Mouse (Mus musculus) embryonic facial prominence, embryonic 11.5 days (tissue): ENCODE data around the gene Dmbx1. TPM values are rescaled to one million over a fixed set of nuclear protein-coding genes. Genes with fewer than 3 reads are reported as not detected.

Source experiments
- ATAC-seq: fragments of 200-750 bp; cut with Nextera tagmentation; replicated peaks from 2 replicates; pipeline ENCODE4 v1.8.0; 2017; ENCODE audit warnings: low read depth; ENCODE audit not compliant: insufficient number of reproducible peaks, low FRiP score, low TSS enrichment
- DNase-seq: peaks from one replicate; pipeline ENCODE4 v3.0.0-alpha.2; 2015; ENCODE audit warnings: low spot score
- H3K27ac ChIP-seq: fragments of 300-500 bp; sonication (generic); replicated peaks from 2 replicates; pipeline ENCODE4 v1.5.1; 2014; ENCODE audit warnings: mild to moderate bottlenecking, low read depth, low read length, control low read depth
- H3K27me3 ChIP-seq: fragments of 300-500 bp; sonication (generic); 2 replicates; pipeline ENCODE4 v1.6.1; 2014; ENCODE audit warnings: mild to moderate bottlenecking, low read length, moderate library complexity, mixed read lengths; ENCODE audit not compliant: control insufficient read depth, insufficient read depth
- H3K36me3 ChIP-seq: fragments of 300-500 bp; sonication (generic); replicated peaks from 2 replicates; pipeline ENCODE4 v1.6.1; 2014; ENCODE audit warnings: low read depth, mild to moderate bottlenecking, low read length, moderate library complexity, mixed read lengths; ENCODE audit not compliant: control insufficient read depth, insufficient read depth
- H3K4me1 ChIP-seq: fragments of 300-500 bp; sonication (generic); 2 replicates; pipeline ENCODE4 v1.6.1; 2014; ENCODE audit warnings: low read length, mixed read lengths; ENCODE audit not compliant: control insufficient read depth, insufficient read depth
- H3K4me2 ChIP-seq: fragments of 300-500 bp; sonication (generic); 2 replicates; pipeline ENCODE4 v1.6.1; 2014; ENCODE audit warnings: low read depth, mild to moderate bottlenecking, control low read depth, low read length, moderate library complexity
- H3K4me3 ChIP-seq: fragments of 300-500 bp; sonication (generic); 2 replicates; pipeline ENCODE4 v1.5.1; 2014; ENCODE audit warnings: low read depth, low read length, control low read depth
- H3K9ac ChIP-seq: fragments of 300-500 bp; sonication (generic); replicated peaks from 2 replicates; pipeline ENCODE4 v1.6.1; 2014; ENCODE audit warnings: mild to moderate bottlenecking, control low read depth, low read length
- H3K9me3 ChIP-seq: fragments of 300-500 bp; sonication (generic); replicated peaks from 2 replicates; pipeline ENCODE4 v1.6.1; 2016; ENCODE audit warnings: mild to moderate bottlenecking, low read length, inconsistent platforms, mixed read lengths; ENCODE audit not compliant: control insufficient read depth
- WGBS: fragments of 180-500 bp; shearing (Covaris S2); extraction: QIAGEN DNeasy Blood & Tissue Kit; methylation state at CpG from one replicate; pipeline ENCODE4 v1.1.7; 2014; 5-methylcytosine and 5-hydroxymethylcytosine counted together
- polyA plus RNA-seq: library from polyadenylated mRNA; unstranded; fragments of >200 nt; fragmentation: Nextera tagmentation; extraction: Ambion mirVana; gene quantifications from 2 replicates; pipeline ENCODE4 v1.2.1, GENCODE M21; 2014

Gene Dmbx1
- polyA plus RNA-seq, 1 experiment from 2014 or later, result 1.4 TPM

DNA sequence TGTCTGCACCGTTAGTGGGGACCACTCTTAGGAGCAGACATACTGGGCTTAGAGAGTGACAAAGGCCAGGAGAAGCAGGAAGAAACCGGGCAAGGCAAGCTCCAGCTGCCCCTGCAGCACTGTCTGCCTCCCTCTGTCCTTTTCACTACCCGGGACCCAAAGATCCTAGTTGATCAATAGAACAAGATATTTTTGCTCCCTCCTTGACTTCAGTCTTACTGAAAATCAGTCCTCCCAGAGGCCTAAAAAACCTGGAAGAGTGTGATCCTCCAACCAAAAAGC, 15.7 kb upstream of the Dmbx1 start:
- DNase-seq (no peak), ATAC-seq (no peak)
- Histone ChIP-seq H3K4me3 (no peak overlapping the region), H3K36me3 (no peaks in the 10 kb centered on the region), H3K4me2 (no peak overlapping the region), H3K27me3 (peaks cover 58% of the 10 kb centered on the region), H3K4me1 (no peaks in the 10 kb centered on the region; the same call in 1 of the 2 replicates), H3K27ac (no peak overlapping the region), H3K9me3 (no peaks in the 10 kb centered on the region), H3K9ac (no peak overlapping the region)
- WGBS, result 7% methylated on average over 3 of the region's 3 CpGs

DNA sequence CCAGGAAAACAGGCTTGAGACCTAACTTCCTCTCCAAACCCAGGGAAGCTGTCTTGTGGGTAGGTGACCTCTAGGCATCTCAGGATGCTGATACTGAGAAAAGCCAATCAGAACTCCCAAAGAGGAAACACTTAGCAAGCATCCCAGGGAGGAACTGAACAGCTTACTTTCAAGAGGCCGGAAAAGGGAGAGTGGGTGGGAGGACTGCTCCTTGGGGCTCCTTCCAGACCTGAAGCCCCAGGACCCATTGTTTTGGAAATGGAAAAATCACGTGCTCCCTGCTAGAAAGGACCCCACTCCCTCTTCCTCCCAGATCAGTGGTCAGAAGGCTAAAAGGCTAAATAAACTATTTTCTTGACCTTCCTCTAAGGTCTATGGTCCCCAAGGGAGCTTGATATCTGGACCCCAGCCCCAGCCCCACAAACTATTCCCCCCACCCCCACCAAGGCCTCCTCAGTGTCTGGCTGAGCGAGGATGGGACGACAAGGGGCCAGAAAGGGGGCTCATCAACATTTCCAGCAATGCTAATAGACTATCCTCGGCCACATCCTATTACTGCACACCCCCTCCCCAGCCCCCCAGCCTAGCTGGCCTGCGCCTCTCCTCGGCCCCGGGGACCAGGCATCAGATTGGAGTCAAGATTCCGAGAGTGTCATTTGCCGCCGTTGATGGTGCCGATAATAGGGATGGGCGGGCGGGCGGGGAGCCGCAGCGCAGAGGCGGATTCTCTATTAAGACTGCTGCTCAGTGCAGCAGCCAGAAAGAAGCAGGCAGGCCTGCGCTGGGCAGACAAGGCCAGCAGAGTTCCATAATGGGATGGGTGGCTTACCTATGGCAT, 15.1 kb upstream of the Dmbx1 start:
- H3K9ac ChIP-seq, result no peak overlapping the region
- DNase-seq (no peak), ATAC-seq (no peak)
- no peaks in the 10 kb centered on the region for H3K36me3 ChIP-seq
- no peaks in the 10 kb centered on the region; the same call in 1 of the 2 replicates for H3K4me1 ChIP-seq
- H3K4me2 ChIP-seq, result peak overlapping the region; percentile 19; the same call in 1 of the 2 replicates
- H3K4me3 ChIP-seq, result no peak overlapping the region
- H3K27ac ChIP-seq, result no peak overlapping the region
- 3% methylated on average over 19 of the region's 19 CpGs for WGBS
- peaks cover 60% of the 10 kb centered on the region for H3K27me3 ChIP-seq
- no peaks in the 10 kb centered on the region for H3K9me3 ChIP-seq

- H3K4me3 ChIP-seq, result no peak overlapping the region
These were observed 13.8 kb upstream of the Dmbx1 start for GRCm38 (mm10) chr4:115953559-115953958.

GRCm38 (mm10) chr4:115952758-115953157, 13.0 kb upstream of the Dmbx1 start:
- Histone ChIP-seq H3K4me3 (no peak overlapping the region), H3K27ac (no peak overlapping the region), H3K9ac (no peak overlapping the region), H3K4me1 (no peaks in the 10 kb centered on the region; the same call in 1 of the 2 replicates), H3K4me2 (no peak overlapping the region), H3K27me3 (peaks cover 61% of the 10 kb centered on the region), H3K36me3 (no peaks in the 10 kb centered on the region), H3K9me3 (no peaks in the 10 kb centered on the region)
- DNase-seq (peak; percentile 78), ATAC-seq (no peak)
- 12% methylated on average over 6 of the region's 6 CpGs for WGBS

More at GRCm38 (mm10) chr4:115953559-115953958, 13.8 kb upstream of the Dmbx1 start:
- Histone ChIP-seq H3K36me3 (no peaks in the 10 kb centered on the region), H3K27ac (no peak overlapping the region), H3K4me1 (no peaks in the 10 kb centered on the region; the same call in 1 of the 2 replicates), H3K9me3 (no peaks in the 10 kb centered on the region), H3K27me3 (peaks cover 60% of the 10 kb centered on the region), H3K9ac (no peak overlapping the region), H3K4me2 (no peak overlapping the region)
- WGBS, result 20% methylated on average over 4 of the region's 5 CpGs
- DNase-seq (no peak), ATAC-seq (no peak)

- DNase-seq, result no peak
- no peak overlapping the region for H3K27ac ChIP-seq
- ATAC-seq, result peak; percentile 41; the same call in 1 of the 2 replicates
These were observed 4.1 kb upstream of the Dmbx1 start for GRCm38 (mm10) chr4:115943669-115944314.

DNA sequence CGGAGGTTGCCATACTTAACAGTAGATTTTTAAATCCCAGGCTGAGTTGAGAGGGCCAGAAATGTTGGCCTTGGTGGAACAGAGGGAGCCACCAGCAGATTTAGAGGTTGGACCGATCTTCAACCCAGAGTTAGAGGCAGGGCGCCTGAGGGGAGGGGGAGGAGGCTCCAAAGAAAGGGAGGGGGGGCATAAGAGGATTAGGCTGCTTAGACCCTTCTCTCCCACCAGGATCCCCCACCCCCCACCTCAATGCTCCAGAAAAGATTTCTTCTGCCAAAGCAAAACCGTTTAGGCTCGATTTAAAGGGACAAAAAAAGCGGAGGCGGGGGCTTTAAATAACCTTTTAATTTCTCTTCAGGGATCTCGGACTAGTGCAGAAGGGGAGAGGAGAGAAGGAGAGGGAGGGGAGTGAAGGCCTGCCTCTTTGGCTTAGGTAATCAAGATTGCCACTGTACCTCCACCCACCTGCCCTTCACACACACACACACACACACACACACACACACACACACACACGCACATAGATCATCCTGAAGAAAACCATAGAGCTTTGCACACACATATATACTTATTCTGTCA, 1.6 kb upstream of the Dmbx1 start:
- no peaks in the 10 kb centered on the region for H3K36me3 ChIP-seq
- ATAC-seq (no peak), DNase-seq (no peak)
- peaks cover 93% of the 10 kb centered on the region for H3K27me3 ChIP-seq
- H3K4me1 ChIP-seq, result peaks cover 5% of the 10 kb centered on the region; the same call in 1 of the 2 replicates
- H3K9me3 ChIP-seq, result no peaks in the 10 kb centered on the region
- H3K27ac ChIP-seq, result no peak overlapping the region
- 3% methylated on average over 9 of the region's 9 CpGs for WGBS
- no peak overlapping the region for H3K4me2 ChIP-seq
- no peak overlapping the region for H3K4me3 ChIP-seq
- no peak overlapping the region for H3K9ac ChIP-seq

More at GRCm38 (mm10) chr4:115943669-115944314, 4.1 kb upstream of the Dmbx1 start:
- Histone ChIP-seq H3K36me3 (no peaks in the 10 kb centered on the region), H3K4me2 (peak overlapping the region; percentile 40), H3K4me3 (peak overlapping the region; percentile 14; the same call in 1 of the 2 replicates), H3K9ac (0 out of 2 replicates have a peak overlapping the region, but pooled peaks have one; percentile 13), H3K9me3 (no peaks in the 10 kb centered on the region), H3K4me1 (peaks cover 3% of the 10 kb centered on the region; the same call in 1 of the 2 replicates), H3K27me3 (peaks cover 83% of the 10 kb centered on the region)
- 1% methylated on average over 40 of the region's 41 CpGs for WGBS

GRCm38 (mm10) chr4:115940681-115941080, 955 bp upstream of the Dmbx1 start:
- H3K27ac ChIP-seq, result no peak overlapping the region
- H3K4me2 ChIP-seq, result no peak overlapping the region
- H3K4me1 ChIP-seq, result peaks cover 5% of the 10 kb centered on the region; the same call in 1 of the 2 replicates
- ATAC-seq, result no peak
- no peak overlapping the region for H3K4me3 ChIP-seq
- no peak overlapping the region for H3K9ac ChIP-seq
- peaks cover 93% of the 10 kb centered on the region for H3K27me3 ChIP-seq
- DNase-seq, result no peak
- WGBS, result 3% methylated on average over 3 of the region's 3 CpGs
- no peaks in the 10 kb centered on the region for H3K9me3 ChIP-seq
- no peaks in the 10 kb centered on the region for H3K36me3 ChIP-seq
